Mouse (Mus musculus) Patski (cell line): ENCODE measurements around the gene Slc16a14. TPM values are rescaled to one million over a fixed set of nuclear protein-coding genes. Genes with fewer than 3 reads are reported as not detected.

ENCODE experiments used
- ATAC-seq: fragments of 100-300 bp; one replicate; pipeline ENCODE4 v1.8.0; 2021
- CTCF ChIA-PET: fragments of 350-600 bp; sonication (Branson Sonifier 250); formaldehyde crosslinking; loops from one replicate; lab custom pipeline; 2022; ENCODE audit warnings: inconsistent platforms; lab: Charles Lee
- POLR2A ChIA-PET: fragments of 350-600 bp; sonication (Branson Sonifier 250); formaldehyde crosslinking; loops from one replicate; lab custom pipeline; 2022; ENCODE audit warnings: antibody characterized with exemption, inconsistent platforms; lab: Charles Lee
- DNase-seq: peaks from one replicate; pipeline ENCODE4 v3.0.0-alpha.2; 2011; ENCODE audit warnings: low read depth, low spot score
- H3K27me3 ChIP-seq: fragments of 371-371 bp; one replicate; pipeline ENCODE4 v1.5.1; 2021
- CTCF ChIP-seq: fragments of 100-300 bp; IDR thresholded peaks from one replicate; pipeline ENCODE4 v1.5.1; 2021
- in situ Hi-C: fragments of 300-500 bp; cut with MboI; formaldehyde crosslinking; loops from 3 replicates; pipeline ENCODE4 v1.11.1; 2018; ENCODE audit warnings: low pct_unique_long_range_greater_than_20kb, mixed read lengths
- polyA plus RNA-seq: library from polyadenylated mRNA; unstranded; gene quantifications from one replicate; pipeline ENCODE4 v1.2.3, GENCODE M21; 2021

Slc16a14 gene
- polyA plus RNA-seq, 1 experiment from 2014 or later, result not detected

DNA sequence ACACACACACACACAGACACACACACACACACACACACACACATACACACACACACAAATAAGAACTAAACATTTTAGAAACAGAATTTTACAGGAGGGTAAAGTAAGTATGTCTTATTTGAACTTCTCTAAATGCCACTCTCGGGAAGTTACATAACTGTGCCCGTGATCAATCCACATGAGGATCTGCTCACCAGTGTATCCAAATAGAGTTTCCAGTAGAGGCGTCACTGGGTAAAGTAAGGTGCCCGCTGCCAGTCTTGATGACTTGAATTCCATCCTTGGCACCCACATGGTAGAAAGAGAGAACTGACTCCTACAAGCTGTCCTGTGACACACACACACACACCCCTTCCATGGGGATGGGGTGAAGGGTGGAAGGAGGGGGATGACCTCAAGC, 52.0 kb downstream of the Slc16a14 start:
- POLR2A ChIA-PET, result interaction anchor here (0.6 kb wide), 1 partner anchor 26 kb away, joined by 4 read pairs; no protein-coding TSS in a partner anchor
- TF ChIP-seq CTCF, result no peak
- CTCF ChIA-PET, result no interaction called here
- DNase-seq (no peak), ATAC-seq (no peak)
- in situ Hi-C loops, result loop anchor here (5.0 to 25.0 kb wide), 2 partner anchors 156 to 1146 kb away; no protein-coding TSS in a partner anchor
- H3K27me3 ChIP-seq, result no peaks in the 10 kb centered on the region

DNA sequence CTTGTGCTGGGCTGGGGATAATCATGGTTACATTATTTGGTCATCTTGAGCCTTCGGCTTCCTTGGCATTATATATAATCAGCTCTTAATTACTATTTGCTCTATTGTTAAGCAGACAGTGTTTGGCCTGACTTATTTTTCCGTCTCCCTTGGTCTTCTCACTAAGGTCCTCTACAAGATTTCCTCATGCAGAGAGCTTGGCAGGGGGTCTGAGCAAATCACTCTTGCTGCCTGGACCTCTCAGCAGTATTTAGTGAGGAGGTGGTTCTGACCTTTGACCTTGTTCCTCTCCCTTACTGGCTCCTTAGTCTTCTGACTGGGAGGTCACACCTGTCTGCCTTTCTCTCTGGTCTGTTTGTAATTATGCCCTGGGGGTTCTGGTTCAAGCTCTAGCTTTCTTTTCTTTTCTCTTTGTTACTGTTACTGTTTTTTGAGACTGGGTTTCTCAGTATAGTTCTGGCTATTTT, 52.8 kb downstream of the Slc16a14 start:
- no peak for TF ChIP-seq CTCF
- no peaks in the 10 kb centered on the region for H3K27me3 ChIP-seq
- ChIA-PET CTCF (interaction anchor here (0.7 to 1.6 kb wide), 3 partner anchors 12 to 148 kb away, joined by 3 to 4 read pairs (median 4); no protein-coding TSS in a partner anchor), POLR2A (interaction anchor here (0.6 to 0.8 kb wide), 2 partner anchors 27 to 42 kb away, joined by 4 read pairs; partner anchors contain the start of genes Fbxo36 and Trip12)
- in situ Hi-C loops, result loop anchor here (5.0 to 25.0 kb wide), 2 partner anchors 155 to 1145 kb away; no protein-coding TSS in a partner anchor
- peak; percentile 83 for DNase-seq
- ATAC-seq, result no peak

GRCm38 (mm10) chr1:84881248-84882065, 53.5 kb downstream of the Slc16a14 start:
- ChIA-PET CTCF (interaction anchor here (0.7 to 1.6 kb wide), 4 partner anchors 12 to 148 kb away, joined by 3 to 4 read pairs (median 4); no protein-coding TSS in a partner anchor), POLR2A (interaction anchor here (0.8 kb wide), 1 partner anchor 42 kb away, joined by 4 read pairs; the partner anchor contains the start of genes Fbxo36 and Trip12)
- H3K27me3 ChIP-seq, result no peaks in the 10 kb centered on the region
- TF ChIP-seq CTCF, result peak; percentile 89
- ATAC-seq (peak; percentile 95), DNase-seq (peak; percentile 54)
- in situ Hi-C loops, result loop anchor here (5.0 to 25.0 kb wide), 2 partner anchors 154 to 1144 kb away; no protein-coding TSS in a partner anchor

DNA sequence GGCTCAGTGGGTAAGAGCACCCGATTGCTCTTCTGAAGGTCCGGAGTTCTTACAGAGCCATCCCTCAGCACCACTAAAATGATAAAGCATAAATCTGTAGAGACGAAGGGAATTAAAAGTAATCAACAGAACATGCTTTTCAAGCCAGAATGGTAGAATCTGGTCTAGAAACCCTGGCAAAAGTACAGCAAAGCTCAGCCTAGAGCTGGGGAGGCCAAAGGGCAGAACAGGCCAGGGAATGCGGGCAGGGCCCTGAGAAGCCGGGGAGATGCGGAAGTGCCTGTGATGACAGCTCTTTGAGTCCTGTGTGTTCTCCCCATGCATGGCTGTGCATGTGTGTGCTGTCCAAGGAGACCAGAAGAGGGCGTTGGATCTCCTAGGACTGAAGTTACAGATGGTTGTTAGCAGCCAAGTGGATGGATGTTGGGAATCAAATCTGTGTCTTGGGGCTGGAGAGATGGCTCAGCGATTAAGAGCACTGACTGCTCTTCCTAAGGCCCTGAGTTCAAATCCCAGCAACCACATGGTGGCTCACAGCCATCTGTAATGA, 55.3 kb downstream of the Slc16a14 start:
- ChIA-PET CTCF (no interaction called here), POLR2A (interaction anchor here (0.6 kb wide), 1 partner anchor 341 kb away, joined by 5 read pairs; no protein-coding TSS in a partner anchor)
- DNase-seq, result no peak
- in situ Hi-C loops, result loop anchor here (5.0 to 25.0 kb wide), 3 partner anchors 37 to 1142 kb away; partner anchors contain the start of gene Trip12
- no peak for ATAC-seq
- peak; percentile 21 for TF ChIP-seq CTCF
- H3K27me3 ChIP-seq, result no peaks in the 10 kb centered on the region

GRCm38 (mm10) chr1:84877590-84877989, 57.3 kb downstream of the Slc16a14 start:
- in situ Hi-C loops, result loop anchor here (5.0 to 25.0 kb wide), 2 partner anchors 35 to 1140 kb away; partner anchors contain the start of gene Trip12
- ATAC-seq (peak; percentile 45), DNase-seq (no peak)
- ChIA-PET CTCF (no interaction called here), POLR2A (no interaction called here)
- no peaks in the 10 kb centered on the region for H3K27me3 ChIP-seq
- TF ChIP-seq CTCF, result no peak

DNA sequence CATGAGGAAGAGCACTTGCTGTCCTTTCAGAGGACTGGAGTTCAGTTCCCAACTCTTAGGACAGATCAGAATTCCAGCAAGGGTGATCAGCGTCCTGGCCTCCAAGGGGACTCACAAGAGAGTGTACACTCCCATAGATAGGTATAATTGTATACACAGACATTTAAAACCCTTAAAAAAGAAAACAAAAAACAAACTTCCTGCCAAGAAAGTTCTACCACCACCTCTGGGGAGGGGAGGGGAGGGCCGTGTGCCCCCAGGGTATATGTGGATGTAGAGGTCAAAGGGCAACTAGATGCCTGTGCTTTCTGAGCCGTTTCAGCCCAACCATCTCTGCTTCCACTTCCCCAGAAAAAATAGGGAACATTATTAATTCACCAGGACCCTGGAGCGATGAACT, 62.0 kb downstream of the Slc16a14 start:
- ATAC-seq (no peak), DNase-seq (no peak)
- TF ChIP-seq CTCF, result no peak
- in situ Hi-C loops, result no loop called here
- ChIA-PET CTCF (no interaction called here), POLR2A (no interaction called here)
- no peaks in the 10 kb centered on the region for H3K27me3 ChIP-seq

DNA sequence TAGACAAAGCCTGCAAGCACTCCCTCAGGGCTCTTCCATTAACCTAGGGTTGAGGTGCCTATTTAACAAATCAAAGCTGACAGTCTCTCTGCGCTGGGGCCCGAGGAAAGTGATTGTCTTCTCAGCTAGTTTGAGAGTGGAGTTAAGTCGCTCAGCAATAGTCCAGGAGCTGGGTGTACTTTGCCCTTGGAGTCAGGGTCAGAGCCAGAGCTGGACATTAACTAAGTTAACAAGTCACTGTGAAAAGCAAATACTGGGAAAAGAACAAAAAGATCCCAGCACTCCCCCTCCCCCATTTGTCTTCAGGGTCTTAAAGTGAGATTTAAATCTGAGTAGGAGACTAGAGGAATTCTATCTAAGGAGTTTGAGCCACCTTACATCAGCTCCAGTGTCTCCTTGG, 62.8 kb downstream of the Slc16a14 start:
- POLR2A ChIA-PET, result no interaction called here

GRCm38 (mm10) chr1:84871131-84871530, 63.8 kb downstream of the Slc16a14 start:
- H3K27me3 ChIP-seq, result no peaks in the 10 kb centered on the region
- TF ChIP-seq CTCF, result no peak
- DNase-seq, result no peak
- CTCF ChIA-PET, result interaction anchor here (1.1 kb wide), 1 partner anchor 28 kb away, joined by 3 read pairs; no protein-coding TSS in a partner anchor
- in situ Hi-C loops, result no loop called here
- no peak for ATAC-seq
- POLR2A ChIA-PET, result no interaction called here

More for the DNA sequence above, 62.8 kb downstream of the Slc16a14 start:
- CTCF ChIA-PET, result interaction anchor here (1.1 kb wide), 1 partner anchor 29 kb away, joined by 3 read pairs; no protein-coding TSS in a partner anchor
- DNase-seq (no peak), ATAC-seq (no peak)
- H3K27me3 ChIP-seq, result no peaks in the 10 kb centered on the region
- in situ Hi-C loops, result no loop called here
- TF ChIP-seq CTCF, result no peak

GRCm38 (mm10) chr1:84869498-84869897, 65.4 kb downstream of the Slc16a14 start:
- TF ChIP-seq CTCF, result no peak
- in situ Hi-C loops, result no loop called here
- ATAC-seq (peak; percentile 12), DNase-seq (no peak)
- no peaks in the 10 kb centered on the region for H3K27me3 ChIP-seq
- ChIA-PET POLR2A (no interaction called here), CTCF (interaction anchor here (1.2 kb wide), 1 partner anchor 9 kb away, joined by 3 read pairs; no protein-coding TSS in a partner anchor)

DNA sequence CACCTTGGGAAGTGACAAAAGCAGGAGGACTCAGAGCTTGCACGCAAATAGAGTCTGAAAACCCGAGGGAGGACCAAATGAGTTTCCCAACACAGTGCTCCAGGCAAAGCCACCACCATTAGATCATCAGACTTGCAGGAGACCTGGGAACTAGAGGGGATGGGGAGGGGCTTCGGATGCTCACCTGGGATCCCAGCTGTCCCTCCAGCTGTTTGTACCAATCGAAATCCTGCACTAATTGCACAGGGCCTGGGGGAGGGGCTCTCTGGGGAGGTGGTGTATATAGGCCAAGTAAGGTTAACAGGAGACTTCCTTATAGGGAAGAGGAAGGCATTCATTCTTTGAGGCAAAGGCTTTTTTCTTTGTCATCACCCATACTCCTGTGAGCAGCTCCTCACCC, 66.1 kb downstream of the Slc16a14 start:
- DNase-seq (no peak), ATAC-seq (no peak)
- H3K27me3 ChIP-seq, result no peaks in the 10 kb centered on the region
- ChIA-PET POLR2A (no interaction called here), CTCF (no interaction called here)
- TF ChIP-seq CTCF, result no peak
- in situ Hi-C loops, result no loop called here
